Mouse (Mus musculus): ENCODE data around the gene Gm5724. TPM values are rescaled to one million over a fixed set of nuclear protein-coding genes. Genes with fewer than 3 reads are reported as not detected.

The Gm5724 gene
- not detected in 2 replicates for polyA plus RNA-seq (2012; rRNA removed)

DNA sequence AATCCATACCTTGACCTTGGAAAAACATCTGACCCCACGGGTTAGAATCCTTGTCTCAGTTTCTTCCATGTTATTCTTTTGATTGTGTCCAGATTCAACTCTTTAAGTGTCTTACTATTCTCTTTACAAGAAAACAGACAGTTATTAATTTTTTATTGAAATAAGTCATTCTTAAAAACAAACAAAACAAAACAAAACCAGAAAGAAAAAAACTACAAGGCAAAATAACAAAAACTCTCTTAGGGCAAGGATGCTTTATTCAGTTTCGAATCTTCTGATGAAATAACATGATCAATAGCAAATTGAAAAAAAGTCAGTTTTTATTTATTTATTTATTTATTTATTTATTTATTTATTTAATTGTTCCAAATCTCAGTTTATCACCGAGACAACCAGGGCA is at the start of gene Gm5724:
Gene Gm5724, minus strand, starts transcription at position 101 of the 400 bp plus-strand sequence.
- 87% methylated on average over 3 of the region's 3 CpGs for WGBS
- Histone ChIP-seq H3K27me3 (ENCODE audit: control insufficient read depth, insufficient read depth, low read length) (no peaks in the 10 kb centered on the region), H3K4me1 (replicated peaks; ENCODE audit: control insufficient read depth, insufficient read depth, low read length) (no peaks in the 10 kb centered on the region), H3K4me3 (ENCODE audit: control insufficient read depth, insufficient read depth, low read length) (no peak within 1 kb of the TSS), H3K27ac (ENCODE audit: control insufficient read depth, insufficient read depth, low read length) (no peak within 1 kb of the TSS), H3K36me3 (ENCODE audit: control insufficient read depth, insufficient read depth, low read length) (no peaks in the 10 kb centered on the region)
- TF ChIP-seq CTCF (IDR thresholded peaks at IDR 0.05; ENCODE audit: borderline replicate concordance, control insufficient read depth, extremely low read depth, insufficient read depth, low read length, poor library complexity) (no peak), POLR2A (IDR thresholded peaks at IDR 0.05; ENCODE audit: control insufficient read depth, extremely low read depth, insufficient read depth, low read length, poor library complexity) (no peak)
- no peak for DNase-seq

GRCm38 (mm10) chr6:141797837-141798236 is 24.2 kb upstream of the Gm5724 start:
- DNase-seq = no peak
- no peaks in the 10 kb centered on the region for H3K36me3 ChIP-seq (ENCODE audit: control insufficient read depth, insufficient read depth, low read length)
- H3K27me3 ChIP-seq (ENCODE audit: control insufficient read depth, insufficient read depth, low read length) = no peaks in the 10 kb centered on the region
- 20% methylated on average over 1 of the region's 1 CpGs for WGBS
- TF ChIP-seq CTCF (IDR thresholded peaks at IDR 0.05; ENCODE audit: borderline replicate concordance, control insufficient read depth, extremely low read depth, insufficient read depth, low read length, poor library complexity) = no peak
- no peak for TF ChIP-seq POLR2A (IDR thresholded peaks at IDR 0.05; ENCODE audit: control insufficient read depth, extremely low read depth, insufficient read depth, low read length, poor library complexity)
- H3K4me1 ChIP-seq (replicated peaks; ENCODE audit: control insufficient read depth, insufficient read depth, low read length) = no peaks in the 10 kb centered on the region
- no peak overlapping the region for H3K4me3 ChIP-seq (ENCODE audit: control insufficient read depth, insufficient read depth, low read length)
- H3K27ac ChIP-seq (ENCODE audit: control insufficient read depth, insufficient read depth, low read length) = no peak overlapping the region

DNA sequence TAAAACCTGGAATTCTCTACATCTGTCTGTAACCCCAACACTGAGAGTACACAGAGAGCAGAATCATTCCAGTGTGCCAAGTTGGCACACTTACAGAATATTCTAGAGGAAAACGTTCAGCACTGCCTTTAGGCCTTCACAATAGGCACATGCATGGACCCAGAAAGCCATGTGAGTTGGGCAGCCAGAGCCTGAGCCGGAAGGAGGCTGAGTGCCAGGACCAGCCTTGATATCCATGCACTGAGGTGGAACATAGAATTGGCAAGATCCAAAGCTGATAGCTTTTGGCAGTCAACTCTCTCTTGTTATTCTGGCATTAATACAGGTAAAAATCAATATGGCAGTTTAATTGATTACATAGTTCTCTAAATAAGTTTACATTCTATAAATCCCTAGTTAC is 866 bp upstream of the Gm5724 start:
- Histone ChIP-seq H3K36me3 (ENCODE audit: control insufficient read depth, insufficient read depth, low read length) (no peaks in the 10 kb centered on the region), H3K4me3 (ENCODE audit: control insufficient read depth, insufficient read depth, low read length) (no peak overlapping the region), H3K4me1 (replicated peaks; ENCODE audit: control insufficient read depth, insufficient read depth, low read length) (no peaks in the 10 kb centered on the region), H3K27me3 (ENCODE audit: control insufficient read depth, insufficient read depth, low read length) (no peaks in the 10 kb centered on the region), H3K27ac (ENCODE audit: control insufficient read depth, insufficient read depth, low read length) (no peak overlapping the region)
- DNase-seq = no peak
- no peak for TF ChIP-seq CTCF (IDR thresholded peaks at IDR 0.05; ENCODE audit: borderline replicate concordance, control insufficient read depth, extremely low read depth, insufficient read depth, low read length, poor library complexity)
- TF ChIP-seq POLR2A (IDR thresholded peaks at IDR 0.05; ENCODE audit: control insufficient read depth, extremely low read depth, insufficient read depth, low read length, poor library complexity) = no peak
- 84% methylated on average over 2 of the region's 2 CpGs for WGBS

DNA sequence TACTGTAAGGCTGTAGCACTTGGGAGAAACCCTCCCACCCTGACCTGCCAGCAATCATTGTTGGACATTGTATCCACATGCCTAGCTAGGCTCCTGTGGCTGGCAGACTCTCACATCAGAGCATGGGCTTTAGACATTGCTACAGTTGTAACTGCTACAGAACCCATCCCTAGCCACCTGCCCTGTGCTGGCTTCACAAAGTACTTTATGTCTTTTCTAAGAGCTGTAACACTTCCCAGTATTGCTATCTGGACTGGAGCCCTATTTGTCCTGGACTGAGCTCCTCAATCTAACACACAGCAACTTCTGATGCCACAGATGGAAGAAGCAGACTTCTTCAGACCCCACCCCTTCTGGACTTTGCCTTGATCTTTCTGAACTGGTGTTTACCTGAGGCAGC is 82.4 kb downstream of the Gm5724 start:
- H3K4me3 ChIP-seq (ENCODE audit: control insufficient read depth, insufficient read depth, low read length) = no peak overlapping the region
- no peaks in the 10 kb centered on the region for H3K4me1 ChIP-seq (replicated peaks; ENCODE audit: control insufficient read depth, insufficient read depth, low read length)
- no peak overlapping the region for H3K27ac ChIP-seq (ENCODE audit: control insufficient read depth, insufficient read depth, low read length)
- no peaks in the 10 kb centered on the region for H3K27me3 ChIP-seq (ENCODE audit: control insufficient read depth, insufficient read depth, low read length)
- TF ChIP-seq POLR2A (IDR thresholded peaks at IDR 0.05; ENCODE audit: control insufficient read depth, extremely low read depth, insufficient read depth, low read length, poor library complexity) = no peak
- TF ChIP-seq CTCF (IDR thresholded peaks at IDR 0.05; ENCODE audit: borderline replicate concordance, control insufficient read depth, extremely low read depth, insufficient read depth, low read length, poor library complexity) = no peak
- H3K36me3 ChIP-seq (ENCODE audit: control insufficient read depth, insufficient read depth, low read length) = no peaks in the 10 kb centered on the region
- no peak for DNase-seq

DNA sequence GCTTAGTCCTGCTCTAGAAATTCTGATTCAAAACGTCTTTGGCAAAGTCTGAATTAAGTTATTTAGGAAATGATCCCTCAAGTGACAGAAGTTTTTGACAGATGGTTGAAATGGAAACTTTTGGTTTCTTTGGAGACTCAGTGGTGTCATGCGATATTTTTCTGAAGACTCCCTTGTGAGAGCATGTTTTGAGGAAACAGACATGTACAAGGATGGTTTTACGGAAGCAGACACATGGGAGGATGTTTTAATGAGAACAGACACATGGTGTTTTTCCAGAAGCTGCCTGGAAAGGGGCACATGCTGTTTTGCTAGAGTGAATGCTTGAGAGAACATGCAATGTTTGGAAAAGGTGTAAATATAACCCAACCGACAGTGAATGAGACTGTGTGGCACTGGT is 86.6 kb downstream of the Gm5724 start:
- no peaks in the 10 kb centered on the region for H3K4me1 ChIP-seq (replicated peaks; ENCODE audit: control insufficient read depth, insufficient read depth, low read length)
- no peaks in the 10 kb centered on the region for H3K27me3 ChIP-seq (ENCODE audit: control insufficient read depth, insufficient read depth, low read length)
- no peak overlapping the region for H3K27ac ChIP-seq (ENCODE audit: control insufficient read depth, insufficient read depth, low read length)
- WGBS = 80% methylated on average over 4 of the region's 4 CpGs
- no peak for DNase-seq
- no peak overlapping the region for H3K4me3 ChIP-seq (ENCODE audit: control insufficient read depth, insufficient read depth, low read length)
- TF ChIP-seq CTCF (IDR thresholded peaks at IDR 0.05; ENCODE audit: borderline replicate concordance, control insufficient read depth, extremely low read depth, insufficient read depth, low read length, poor library complexity) = no peak
- no peak for TF ChIP-seq POLR2A (IDR thresholded peaks at IDR 0.05; ENCODE audit: control insufficient read depth, extremely low read depth, insufficient read depth, low read length, poor library complexity)
- H3K36me3 ChIP-seq (ENCODE audit: control insufficient read depth, insufficient read depth, low read length) = no peaks in the 10 kb centered on the region

Other genes with a start within 250 kb of the Gm5724 start
- 0.04 TPM in 1 of 2 replicates, not detected in the other for gene Slco1c1, start 249.4 kb downstream of the Gm5724 start, polyA plus RNA-seq (2012; rRNA removed)
- 0.17 TPM in 1 of 2 replicates, not detected in the other for gene Slco1b2, start 144.3 kb downstream of the Gm5724 start, polyA plus RNA-seq (2012; rRNA removed)
- 0.03 TPM in 1 of 2 replicates, not detected in the other for gene Slco1a4, start 82.4 kb upstream of the Gm5724 start, polyA plus RNA-seq (2012; rRNA removed)
- gene Slco1a1, start 173.2 kb upstream of the Gm5724 start, polyA plus RNA-seq (2012; rRNA removed) = not detected in 2 replicates
- gene Gm6614, start 237.6 kb upstream of the Gm5724 start, polyA plus RNA-seq (2012; rRNA removed) = not detected in 2 replicates